Mouse (Mus musculus) lung, postnatal 36 days (tissue): ENCODE data around the gene Ctsll3.
A peak's percentile ranks its signal among the peaks of the same experiment; 100 is the strongest.

Experiments
- DNase-seq: peaks from one replicate; pipeline ENCODE4 v3.0.0; 2022; ENCODE audit warnings: mixed read lengths

The Ctsll3 gene

DNA sequence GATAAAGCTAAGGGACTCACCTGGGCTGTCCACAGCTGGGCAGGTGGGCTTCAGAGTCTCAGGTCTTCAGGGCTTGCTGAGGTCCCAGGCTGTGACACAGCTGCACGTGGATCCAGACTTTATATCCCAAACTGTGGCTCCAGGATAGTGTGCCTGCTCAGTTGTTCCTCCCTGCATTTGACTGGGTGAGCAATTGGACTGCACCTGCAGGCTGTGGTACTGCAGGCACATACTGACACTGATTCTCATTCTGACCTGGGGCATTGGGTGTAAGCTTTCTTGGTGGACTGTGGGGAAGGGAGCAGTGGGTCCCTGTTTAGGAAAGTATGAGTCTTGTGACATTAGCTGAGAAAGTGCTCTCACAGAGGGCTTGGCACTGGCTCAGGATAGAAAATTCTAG is at the start of gene Ctsll3:
Ctsll3 (minus strand) TSS at position 101 of the 400 bp plus-strand sequence.
- DNase-seq = no peak

DNA sequence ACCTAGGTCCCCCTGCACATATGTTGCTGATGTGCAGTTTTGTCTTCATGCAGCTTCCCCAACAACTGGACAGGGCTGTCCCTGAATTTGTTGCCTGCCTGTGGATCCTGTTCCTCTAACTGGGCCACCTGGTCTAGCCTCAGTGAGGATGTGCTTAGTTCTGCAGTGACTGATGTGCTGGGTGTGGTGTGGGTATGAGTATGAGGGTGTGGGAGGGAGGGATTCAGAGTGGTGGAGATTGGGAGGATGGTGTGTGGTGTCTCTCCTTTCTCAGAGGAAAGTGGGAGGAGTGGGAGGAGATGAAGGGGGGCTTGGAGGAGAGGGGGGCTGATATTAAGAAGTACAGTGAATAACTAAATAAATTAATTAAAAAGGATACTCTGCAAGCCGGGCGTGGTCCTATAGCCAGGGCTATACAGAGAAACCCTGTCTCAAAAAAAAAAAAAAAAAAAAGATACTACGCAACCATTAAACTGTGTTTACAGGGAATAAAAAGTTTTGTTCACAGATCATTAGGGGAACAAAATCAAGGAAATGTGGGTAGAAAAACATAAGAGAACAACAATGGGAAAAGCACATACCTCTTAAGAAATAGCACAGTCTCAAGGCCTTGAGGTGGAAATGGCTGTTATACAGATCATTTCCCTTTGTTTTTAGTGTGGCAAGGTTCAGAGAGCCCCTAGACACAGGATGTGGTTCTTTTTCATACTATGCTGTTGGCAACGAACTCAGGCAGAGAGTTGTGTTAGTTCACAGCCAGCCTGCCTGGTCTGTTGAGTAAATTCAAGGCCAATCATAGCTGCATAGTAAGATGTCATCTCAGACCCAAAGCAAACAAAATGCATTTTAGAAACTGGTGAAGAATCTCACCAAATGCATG is 45.8 kb upstream of the Ctsll3 start:
- DNase-seq = peak; percentile 54

DNA sequence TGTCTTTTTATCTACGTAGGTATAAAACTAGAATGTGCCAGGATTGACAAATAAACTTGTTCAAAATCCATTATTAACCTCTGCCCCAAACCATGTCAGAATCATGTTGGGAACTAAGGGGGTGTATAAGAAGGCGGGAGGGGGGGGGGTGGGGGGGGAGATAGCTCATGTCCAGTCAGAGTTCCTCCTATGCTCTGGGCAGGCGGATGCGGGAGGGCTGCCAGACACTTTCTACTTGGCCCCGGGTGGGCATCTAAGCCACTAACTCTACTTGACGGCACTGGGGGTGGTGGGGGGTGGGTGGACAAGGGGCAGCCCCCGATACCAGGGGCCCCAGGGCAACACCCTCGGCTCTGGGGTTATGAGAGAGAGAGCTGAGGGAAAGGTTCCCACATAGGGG is 40.5 kb upstream of the Ctsll3 start:
- DNase-seq = no peak

DNA sequence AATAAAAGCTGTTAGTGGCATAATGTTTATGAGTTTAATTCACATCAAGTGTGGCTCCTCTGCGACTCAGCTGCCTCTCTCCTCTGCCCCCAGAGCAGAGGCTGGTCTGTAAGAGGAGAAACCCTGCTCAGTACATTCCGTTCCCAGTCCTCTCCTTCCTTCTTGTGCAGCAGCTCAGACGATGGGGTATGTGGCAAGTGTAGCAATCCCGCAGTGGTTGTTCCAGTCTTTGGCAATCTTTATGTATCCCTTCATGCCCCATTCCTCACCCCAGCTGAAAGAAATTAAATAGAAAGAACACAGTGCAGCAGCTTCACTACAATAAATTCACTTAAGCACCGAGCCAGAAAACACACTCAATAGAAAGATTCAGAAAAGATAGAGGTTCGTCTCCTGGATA is 40.1 kb upstream of the Ctsll3 start:
- DNase-seq = no peak

DNA sequence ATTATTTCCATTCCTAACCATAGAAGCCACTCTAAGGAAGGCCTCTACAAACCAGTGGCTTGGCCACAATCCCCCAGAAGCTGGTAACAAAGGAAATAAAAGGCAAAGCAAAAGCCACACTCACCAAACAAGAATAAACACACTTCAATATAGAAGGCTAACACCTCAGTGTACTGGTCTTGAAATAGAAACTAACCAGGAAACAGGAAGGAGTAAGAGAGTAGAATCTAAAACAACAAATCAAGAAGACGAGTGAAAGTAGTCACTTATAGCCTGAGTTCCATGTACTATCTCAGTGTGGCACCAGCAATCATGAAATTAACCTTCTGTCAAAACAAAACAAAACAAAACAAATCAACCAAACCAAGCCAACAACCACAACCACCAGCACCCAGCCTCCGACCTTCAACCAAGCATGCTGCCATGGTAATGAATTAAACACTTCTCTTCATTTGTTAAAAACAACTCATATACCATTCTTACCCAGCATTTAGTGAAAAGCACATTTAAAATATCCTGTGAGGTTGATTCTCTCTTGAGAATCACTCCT is 36.8 kb upstream of the Ctsll3 start:
- no peak for DNase-seq

DNA sequence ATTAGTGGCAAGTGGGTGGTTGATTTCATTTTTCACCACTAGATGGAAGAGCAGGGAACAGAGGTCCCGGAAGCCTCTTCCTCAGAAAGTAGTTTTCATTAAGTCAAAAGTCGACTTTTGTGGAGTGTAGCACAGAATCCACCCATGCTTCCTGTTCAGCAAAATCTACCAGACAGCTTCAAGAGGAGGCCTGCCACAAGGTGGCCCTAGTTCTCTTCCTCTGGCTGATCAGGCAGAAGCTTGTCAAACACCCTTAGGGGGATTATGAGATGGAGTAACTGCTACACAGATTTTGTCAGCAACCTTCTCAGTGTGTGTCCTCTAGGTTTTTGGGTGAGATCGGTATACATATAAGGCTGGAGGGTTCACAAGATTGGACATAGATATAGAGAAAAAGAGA is 23.4 kb upstream of the Ctsll3 start:
- peak; percentile 72 for DNase-seq

DNA sequence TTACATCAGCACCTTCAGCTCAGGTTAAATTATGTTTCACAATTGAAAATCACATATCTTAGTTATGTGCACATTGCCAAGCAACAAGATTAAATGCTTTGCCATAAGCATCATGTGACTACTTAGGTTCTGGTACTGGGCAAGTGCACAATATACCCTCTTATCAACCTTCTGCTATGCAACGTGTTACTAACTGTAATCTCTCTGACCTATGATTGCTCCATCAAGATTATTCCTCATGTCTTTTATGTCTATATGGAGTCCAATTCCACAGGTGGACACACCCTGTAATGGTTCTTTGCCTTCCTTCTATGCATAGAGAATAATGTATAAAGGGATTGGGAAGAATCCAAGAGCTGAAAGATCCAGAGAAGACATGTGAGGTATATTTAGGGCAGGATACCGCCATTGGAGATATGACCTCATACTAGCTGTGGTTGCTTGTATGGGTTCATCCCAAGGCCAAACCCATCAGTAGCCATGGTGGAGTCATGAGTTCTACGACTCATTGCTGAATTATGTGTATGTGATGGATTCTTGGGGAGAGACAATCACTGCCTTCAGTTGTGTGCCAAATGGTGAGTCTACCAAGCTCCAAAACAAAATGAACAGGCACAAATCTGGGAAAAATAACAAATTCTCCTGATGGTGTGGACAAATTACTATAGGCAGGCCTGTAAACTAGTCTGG is 18.0 kb upstream of the Ctsll3 start:
- no peak for DNase-seq

DNA sequence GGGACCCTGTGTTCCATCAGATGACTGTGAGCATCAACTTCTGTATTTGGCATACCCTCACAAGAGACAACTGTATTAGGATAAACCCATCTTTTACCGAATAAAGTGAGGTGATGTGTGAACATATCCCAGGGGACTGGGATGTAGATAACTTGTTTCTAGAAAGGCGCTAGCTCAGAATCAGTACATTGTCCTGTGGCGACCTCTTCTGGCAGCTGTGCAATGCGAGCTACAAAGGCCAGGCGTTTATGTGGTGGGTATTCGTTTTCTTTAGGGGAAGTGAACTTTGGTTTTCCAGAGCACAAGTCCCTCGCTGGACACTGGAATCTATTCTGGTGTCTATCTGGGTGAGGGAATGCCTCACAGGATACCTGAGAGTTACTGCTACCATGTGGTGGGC is 16.8 kb upstream of the Ctsll3 start:
- peak; percentile 56 for DNase-seq

DNA sequence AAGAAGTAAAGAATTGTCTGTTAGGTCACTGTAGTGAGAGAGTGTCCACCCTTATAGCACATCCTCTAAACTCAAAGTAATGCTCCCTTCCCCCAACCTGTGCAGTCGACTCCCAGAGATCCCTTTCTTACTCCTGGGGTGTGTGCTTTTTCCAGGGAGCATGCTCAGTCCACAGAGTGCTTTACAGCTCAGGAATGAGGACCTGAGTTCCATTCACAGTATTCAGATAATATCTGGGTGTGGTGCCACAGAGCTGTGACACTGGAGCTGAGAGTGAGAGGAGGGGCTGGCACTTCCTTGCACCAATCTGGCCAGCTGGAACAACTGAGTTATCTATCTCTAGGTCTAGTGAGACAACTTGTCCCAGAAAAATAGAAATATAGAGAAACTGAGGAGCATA is 11.1 kb upstream of the Ctsll3 start:
- DNase-seq = peak; percentile 36

DNA sequence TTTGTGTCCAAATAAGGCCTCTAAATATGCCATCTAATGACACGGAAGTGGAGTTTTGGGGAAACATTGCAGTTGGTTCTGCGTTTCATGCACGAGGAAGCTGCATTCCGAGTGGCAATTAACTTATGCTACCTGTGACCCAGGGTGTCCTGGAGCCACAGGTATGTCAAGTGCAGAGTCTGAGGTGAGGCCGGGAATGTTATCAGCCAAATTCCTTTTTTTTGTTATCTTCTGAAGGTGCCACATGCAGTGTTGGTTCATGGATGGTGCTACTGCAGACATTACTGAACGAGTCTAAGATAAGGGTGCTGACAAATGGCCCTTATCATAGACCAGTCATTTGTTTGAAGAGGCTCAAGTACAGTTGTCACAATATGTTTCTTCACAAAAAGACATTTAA is 10.1 kb upstream of the Ctsll3 start:
- no peak for DNase-seq

DNA sequence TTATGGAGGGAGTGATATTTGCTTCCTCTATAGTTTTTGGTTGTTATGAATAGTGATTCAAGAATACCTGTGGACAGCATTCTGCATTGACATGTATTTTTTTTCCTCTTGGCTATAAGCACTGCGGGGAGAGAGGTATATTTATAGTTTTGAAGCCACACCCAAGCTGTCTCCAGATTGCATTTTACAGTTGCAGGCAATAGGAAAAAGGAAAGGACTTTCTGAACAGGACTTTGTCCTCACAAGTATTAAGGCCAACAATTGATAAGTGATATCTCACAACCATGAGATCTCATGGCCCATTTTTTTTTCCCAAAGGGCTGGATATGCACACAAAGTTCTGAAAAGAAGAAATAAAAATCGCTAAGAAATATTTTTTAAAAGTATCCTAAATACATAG is 7.0 kb upstream of the Ctsll3 start:
- DNase-seq = no peak

DNA sequence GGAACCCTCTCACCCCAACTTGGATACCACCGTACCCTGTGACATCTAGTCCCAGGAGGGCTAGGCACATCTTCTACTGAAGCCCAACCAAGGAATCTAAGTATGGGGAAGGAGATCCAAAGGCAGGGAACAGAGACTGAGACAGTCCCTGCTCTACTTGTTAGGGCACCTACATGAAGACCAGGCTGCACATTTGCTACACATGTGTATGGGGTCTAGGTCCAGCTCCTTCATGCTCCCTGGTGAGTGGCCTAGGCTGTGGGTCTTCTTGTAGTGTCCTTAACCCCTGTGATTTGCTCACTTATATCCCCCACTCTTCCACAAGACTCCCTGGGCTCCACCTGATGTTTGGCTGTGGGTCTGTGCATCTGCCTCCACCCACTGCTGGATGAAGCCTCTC is 13.2 kb downstream of the Ctsll3 start:
- no peak for DNase-seq

DNA sequence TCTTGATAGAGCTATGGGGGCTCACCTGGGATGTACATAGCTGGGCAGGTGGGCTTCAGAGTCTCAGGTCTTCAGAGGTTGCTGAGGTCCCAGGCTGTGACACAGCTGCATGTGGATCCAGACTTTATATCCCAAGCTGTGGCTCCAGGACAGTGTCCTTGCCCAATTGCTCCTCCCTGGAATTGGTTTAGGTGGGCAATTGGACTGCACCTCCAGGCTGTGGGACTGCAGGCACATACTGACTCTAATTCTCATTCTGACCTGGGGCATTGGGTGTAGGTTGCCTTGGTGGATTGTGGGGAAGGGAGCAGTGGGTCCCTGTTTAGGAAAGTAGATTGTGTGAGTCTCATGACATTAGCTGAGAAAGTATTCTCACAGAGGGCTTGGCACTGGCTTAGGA is 16.4 kb downstream of the Ctsll3 start, which contains the start of gene BC051665:
BC051665 (minus strand) TSS at position 101 of the 400 bp plus-strand sequence.
- DNase-seq = no peak

DNA sequence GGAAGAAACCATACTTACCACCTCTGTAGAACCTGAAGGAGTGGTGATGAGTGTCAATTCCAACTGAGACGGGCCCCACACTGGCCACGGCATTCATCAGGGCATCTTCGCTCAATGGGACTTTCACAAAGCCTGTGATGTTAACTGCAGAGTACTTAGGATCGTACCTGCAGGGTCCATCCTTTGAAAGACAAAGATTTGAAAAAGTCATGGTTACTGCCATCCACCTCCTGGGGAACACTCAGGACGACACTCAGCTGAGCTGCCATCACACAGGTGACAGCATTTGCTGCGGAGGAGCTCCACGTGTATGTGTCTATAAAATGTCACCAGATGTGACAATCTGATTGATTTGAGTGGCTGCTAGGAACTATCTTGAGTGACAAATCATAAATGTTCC is 19.3 kb downstream of the Ctsll3 start:
- DNase-seq = no peak

DNA sequence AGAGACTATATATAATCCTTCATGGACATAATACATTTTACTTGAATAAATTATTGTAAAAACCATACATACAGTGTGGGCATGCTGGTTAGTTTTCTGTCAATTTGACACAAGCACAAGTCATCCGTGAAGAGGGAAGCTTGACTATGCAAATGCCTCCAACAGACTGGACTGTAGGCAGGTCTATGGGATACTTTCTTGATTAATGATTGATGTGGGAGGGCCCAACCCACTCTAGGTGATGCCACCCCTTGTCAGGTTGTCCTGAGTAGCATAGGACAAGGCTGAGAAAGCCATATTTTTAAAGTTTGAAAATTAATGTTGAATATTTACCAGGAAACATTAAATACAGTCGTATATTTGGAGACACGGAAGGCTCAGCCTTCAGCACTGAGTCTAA is 22.1 kb downstream of the Ctsll3 start:
- no peak for DNase-seq

DNA sequence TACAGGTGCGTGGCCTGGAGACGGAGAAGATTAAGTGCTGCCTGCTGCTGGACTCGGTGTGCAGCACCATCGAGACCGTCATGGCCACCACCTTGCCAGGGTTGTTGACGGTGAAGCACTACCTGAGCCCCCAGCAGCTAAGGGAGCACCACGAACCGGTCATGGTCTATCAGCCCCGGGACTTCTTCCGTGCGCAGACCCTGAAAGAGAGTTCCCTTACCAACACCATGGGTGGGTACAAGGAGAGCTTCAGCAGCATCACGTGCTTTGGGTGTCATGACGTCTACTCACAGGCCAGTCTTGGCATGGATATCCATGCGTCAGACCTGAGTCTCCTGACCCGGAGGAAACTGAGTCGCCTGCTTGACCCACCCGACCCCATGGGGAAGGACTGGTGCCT is 41.5 kb downstream of the Ctsll3 start:
- no peak for DNase-seq

DNA sequence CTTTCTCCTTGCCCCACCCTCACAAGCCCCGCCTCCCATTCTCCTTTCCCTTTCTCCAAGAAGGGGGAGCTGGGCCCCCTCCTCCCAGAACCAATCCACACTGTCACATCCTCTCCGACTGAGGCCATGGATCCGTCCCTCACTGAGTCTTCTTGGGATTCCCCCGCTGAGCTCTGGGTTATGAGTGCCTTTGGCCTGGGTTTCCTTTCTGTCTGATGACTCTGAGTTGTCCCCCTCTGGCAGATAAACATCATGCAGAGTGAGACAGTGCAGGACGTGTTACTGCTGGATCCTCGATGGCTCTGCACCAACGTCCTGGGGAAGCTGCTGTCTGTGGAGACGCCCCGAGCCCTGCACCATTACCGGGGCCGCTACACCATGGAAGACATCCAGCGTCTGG is 42.3 kb downstream of the Ctsll3 start:
- no peak for DNase-seq

DNA sequence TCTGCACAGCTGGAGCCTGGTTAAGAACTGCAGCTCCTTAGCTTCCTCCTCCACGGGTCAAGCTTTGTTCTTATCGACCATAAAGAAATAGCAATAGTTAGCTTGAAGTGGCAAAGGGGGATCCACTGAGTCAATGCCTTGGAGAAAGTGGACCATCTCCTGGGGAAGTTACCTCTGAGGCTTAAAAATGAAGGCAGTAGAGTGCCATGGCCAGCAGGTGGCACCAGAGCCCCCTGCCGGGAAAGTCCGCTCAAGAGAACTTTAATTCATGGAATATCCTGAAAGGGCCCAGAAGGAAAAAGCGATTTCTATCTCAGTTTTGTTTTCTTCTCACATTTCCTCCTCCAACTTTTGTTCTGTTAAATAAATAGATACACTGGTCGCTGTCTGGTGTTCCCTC is 43.5 kb downstream of the Ctsll3 start:
- peak; percentile 63 for DNase-seq

DNA sequence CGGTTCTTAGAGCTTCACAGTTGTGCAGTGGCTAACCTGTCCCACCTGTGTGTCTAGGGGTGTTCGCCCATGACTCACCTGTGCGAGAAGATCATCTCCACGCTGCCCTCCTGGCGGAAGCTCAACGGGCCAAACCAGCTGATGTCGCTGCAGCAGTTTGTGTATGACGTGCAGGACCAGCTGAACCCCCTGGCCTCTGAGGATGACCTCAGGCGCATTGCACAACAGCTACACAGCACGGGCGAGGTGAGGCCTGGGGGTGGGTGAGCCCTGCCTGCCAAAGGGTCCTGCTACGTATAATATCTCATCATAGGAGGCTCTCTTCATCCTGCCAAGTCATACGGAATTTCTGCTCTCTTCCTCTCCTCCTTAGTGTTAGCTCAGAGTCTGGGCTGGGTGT is 45.4 kb downstream of the Ctsll3 start:
- DNase-seq = no peak

DNA sequence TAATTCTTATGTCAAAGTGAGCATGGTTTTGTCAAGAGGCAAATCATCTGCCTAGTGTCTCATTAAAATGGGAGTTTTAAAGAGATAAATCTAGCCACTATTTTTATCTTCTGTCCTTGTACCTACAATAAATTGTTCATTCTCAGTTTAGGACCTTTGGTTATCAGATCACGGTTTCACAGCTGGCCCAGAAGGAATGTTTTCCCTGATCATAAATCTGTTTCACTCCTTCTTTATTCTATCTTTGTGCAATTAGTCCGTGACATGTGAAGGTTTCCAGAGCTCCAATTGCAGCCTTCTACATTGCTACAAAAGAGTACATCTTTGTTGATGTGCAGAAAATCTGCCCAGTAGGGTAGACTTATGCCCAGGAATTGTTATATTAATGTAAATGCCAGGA is 47.4 kb downstream of the Ctsll3 start:
- no peak for DNase-seq

DNA sequence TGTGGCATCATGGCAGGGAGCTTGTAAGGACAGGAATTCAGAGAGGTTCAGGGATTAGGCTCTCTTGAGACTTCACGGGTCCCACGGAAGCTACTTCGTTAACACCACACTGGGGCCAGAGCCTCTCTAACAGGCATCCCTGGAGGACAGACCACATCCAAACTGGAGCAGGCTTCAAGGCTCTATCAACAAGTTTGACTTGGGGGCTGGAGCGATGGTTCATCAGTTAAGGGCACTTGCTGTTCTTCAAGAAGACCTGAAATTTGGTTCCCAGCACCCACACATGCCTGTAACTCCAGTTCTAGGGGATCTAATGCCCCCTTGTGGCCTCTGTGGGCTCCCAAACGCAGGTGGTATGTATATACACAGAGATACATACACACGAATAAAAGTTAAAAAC is 49.4 kb downstream of the Ctsll3 start:
- DNase-seq = no peak

DNA sequence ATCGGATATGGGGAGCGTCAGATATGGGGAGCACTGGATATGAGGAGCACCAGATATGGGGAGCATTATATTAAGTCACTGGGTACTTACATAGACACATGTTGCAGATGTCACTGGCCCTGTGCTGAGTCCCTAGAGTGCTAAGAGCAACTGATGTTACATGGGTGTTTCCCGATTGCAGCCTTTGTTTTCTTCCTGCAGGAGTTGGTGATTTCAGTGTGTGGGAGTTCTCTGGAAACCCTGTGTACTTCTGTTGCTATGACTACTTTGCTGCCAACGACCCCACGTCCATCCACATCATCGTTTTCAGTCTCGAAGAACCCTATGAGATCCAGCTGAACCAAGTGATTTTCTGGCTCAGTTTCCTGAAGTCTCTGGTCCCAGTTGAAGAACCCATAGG is 51.7 kb downstream of the Ctsll3 start:
- DNase-seq = no peak

DNA sequence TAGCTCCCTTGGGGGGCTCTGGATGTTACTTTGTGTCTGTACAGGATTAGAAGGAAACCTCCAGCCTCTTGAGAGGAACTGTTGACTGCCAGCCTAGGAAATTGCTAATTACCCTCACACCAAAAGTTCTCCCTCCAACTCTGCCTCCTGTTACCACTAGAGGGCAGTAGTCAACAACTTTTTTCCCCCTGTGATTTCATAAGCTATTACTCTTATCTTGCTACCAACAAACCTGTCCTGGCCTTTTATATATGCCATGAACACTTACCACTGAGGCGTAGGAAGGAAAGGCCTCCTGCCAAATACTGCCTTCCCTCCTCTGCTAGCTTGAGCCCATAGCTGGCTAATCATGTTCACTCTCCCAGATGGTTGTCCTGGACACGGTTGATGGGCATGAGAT is 54.1 kb downstream of the Ctsll3 start:
- DNase-seq = no peak
